Mouse (Mus musculus) heart, postnatal 36 days (tissue): Measurements from ENCODE around the gene Tmem121b. TPM values are rescaled to one million over a fixed set of nuclear protein-coding genes. Genes with fewer than 3 reads are reported as not detected.

Experiments used
- DNase-seq, 2 experiments: peaks; one replicate each; pipeline ENCODE4 v3.0.0; 2021 to 2022
- intact Hi-C: fragments of 180-260 bp; cut with DNase I; formaldehyde crosslinking; loops from one replicate; pipeline ENCODE4 v1.15.1; 2025
- total RNA-seq, 2 experiments: library from RNA; stranded (reverse); gene quantifications; 2 replicates each; pipeline ENCODE4 v1.2.3; 2021

Gene Tmem121b
- total RNA-seq: not detected

GRCm38 (mm10) chr6:120493374-120494181 is at the start of gene Tmem121b:
Tmem121b (minus strand) TSS chr6:120493807.
- peak; percentile 16 to 34 for DNase-seq
- intact Hi-C loops: no loop called here

GRCm38 (mm10) chr6:120542061-120542460 is 48.5 kb upstream of the Tmem121b start:
- intact Hi-C loops: no loop called here
- DNase-seq: no peak

- DNase-seq: no peak
- intact Hi-C loops: no loop called here
Measured at GRCm38 (mm10) chr6:120541386-120541785, 47.8 kb upstream of the Tmem121b start.

GRCm38 (mm10) chr6:120539781-120540231 is 46.2 kb upstream of the Tmem121b start:
- intact Hi-C loops: loop anchor here (1.0 to 2.0 kb wide), 4 partner anchors 53 to 196 kb away; no protein-coding TSS in a partner anchor
- peak; percentile 63 to 76 for DNase-seq

- intact Hi-C loops: loop anchor here (1.0 to 2.0 kb wide), 4 partner anchors 54 to 197 kb away; no protein-coding TSS in a partner anchor
- peak; percentile 79 to 81 for DNase-seq
Measured at GRCm38 (mm10) chr6:120539132-120539759, 45.6 kb upstream of the Tmem121b start.

- no peak for DNase-seq
- intact Hi-C loops: no loop called here
Measured at GRCm38 (mm10) chr6:120536337-120536736, 42.7 kb upstream of the Tmem121b start.

- intact Hi-C loops: loop anchor here (5.0 kb wide), 1 partner anchor 295 kb away; no protein-coding TSS in a partner anchor
- no peak for DNase-seq
Measured at GRCm38 (mm10) chr6:120532594-120532993, 39.0 kb upstream of the Tmem121b start.

GRCm38 (mm10) chr6:120531020-120531965 is 37.7 kb upstream of the Tmem121b start, which contains the start of gene Hdhd5:
Hdhd5 (minus strand) TSS chr6:120531319.
- intact Hi-C loops: loop anchor here (5.0 kb wide), 1 partner anchor 296 kb away; no protein-coding TSS in a partner anchor
- peak; percentile 90 to 91 for DNase-seq

- DNase-seq: no peak
- intact Hi-C loops: no loop called here
Measured at GRCm38 (mm10) chr6:120529123-120529522, 35.5 kb upstream of the Tmem121b start.

- intact Hi-C loops: no loop called here
- DNase-seq: no peak
Measured at GRCm38 (mm10) chr6:120524796-120525195, 31.2 kb upstream of the Tmem121b start.

- no peak for DNase-seq
- intact Hi-C loops: no loop called here
Measured at GRCm38 (mm10) chr6:120519647-120520046, 26.0 kb upstream of the Tmem121b start.

GRCm38 (mm10) chr6:120517311-120517710 is 23.7 kb upstream of the Tmem121b start:
- no peak for DNase-seq
- intact Hi-C loops: no loop called here

- DNase-seq: no peak
- intact Hi-C loops: no loop called here
Measured at GRCm38 (mm10) chr6:120516879-120517278, 23.3 kb upstream of the Tmem121b start.

- intact Hi-C loops: no loop called here
- no peak for DNase-seq
Measured at GRCm38 (mm10) chr6:120516422-120516821, 22.8 kb upstream of the Tmem121b start.

GRCm38 (mm10) chr6:120511212-120511611 is 17.6 kb upstream of the Tmem121b start:
- intact Hi-C loops: no loop called here
- DNase-seq: no peak

GRCm38 (mm10) chr6:120510425-120510824 is 16.8 kb upstream of the Tmem121b start:
- intact Hi-C loops: no loop called here

GRCm38 (mm10) chr6:120509975-120510374 is 16.4 kb upstream of the Tmem121b start:
- intact Hi-C loops: no loop called here
- no peak for DNase-seq

More at GRCm38 (mm10) chr6:120510425-120510824, 16.8 kb upstream of the Tmem121b start:
- no peak for DNase-seq

GRCm38 (mm10) chr6:120508645-120509044 is 15.0 kb upstream of the Tmem121b start:
- intact Hi-C loops: no loop called here

GRCm38 (mm10) chr6:120505531-120505930 is 11.9 kb upstream of the Tmem121b start:
- DNase-seq: no peak
- intact Hi-C loops: no loop called here

More at GRCm38 (mm10) chr6:120508645-120509044, 15.0 kb upstream of the Tmem121b start:
- no peak for DNase-seq

- DNase-seq: no peak
- intact Hi-C loops: no loop called here
Measured at GRCm38 (mm10) chr6:120504051-120504450, 10.4 kb upstream of the Tmem121b start.
